In genomic region chr11:43867721-43868281, GRCm38 (mm10) we compare ENCODE assay signal across 12 mouse cellular contexts.
"Had no signal": no experiment of that assay in that cellular context is flagged by ENCODE, and none has a peak within 500 bp of the region (broad histone marks: within the 10 kb centered on the region; RNA-seq: fewer than 3 reads in every experiment).

No protein-coding gene starts in this region.

- H3K9me3 ChIP-seq: limb, embryonic 13.5 days; midbrain, embryonic 13.5 days had no signal

- H3K36me3 ChIP-seq: limb, embryonic 13.5 days; midbrain, embryonic 13.5 days had no signal

- H3K4me1 ChIP-seq: limb, embryonic 13.5 days; midbrain, embryonic 13.5 days had no signal

- H3K4me2 ChIP-seq: limb, embryonic 13.5 days; midbrain, embryonic 13.5 days had no signal

- ATAC-seq: midbrain, embryonic 13.5 days had no signal

- H3K27ac ChIP-seq: limb, embryonic 13.5 days; liver, embryonic 14.5 days; midbrain, embryonic 13.5 days; stomach, postnatal 0 days had no signal

- H3K9ac ChIP-seq: limb, embryonic 13.5 days; liver, embryonic 14.5 days; midbrain, embryonic 13.5 days had no signal

- DNase-seq: kidney, postnatal 10 days; layer of hippocampus, postnatal 36 days; left cerebral cortex, postnatal 4 days; lung, adult 18-20 months; right cerebral cortex, adult 18-20 months; right cerebral cortex, postnatal 25 days; thymus, adult 18-20 months; thymus, postnatal 14 days had no signal

- H3K27me3 ChIP-seq: limb, embryonic 13.5 days; midbrain, embryonic 13.5 days had no signal

- H3K4me3 ChIP-seq: limb, embryonic 13.5 days; midbrain, embryonic 13.5 days had no signal
